Mouse (Mus musculus): ENCODE measurements around the gene Hao1. TPM values are rescaled to one million over a fixed set of nuclear protein-coding genes. Genes with fewer than 3 reads are reported as not detected.

The Hao1 gene
- polyA plus RNA-seq, 1 experiment from 2014 or later = not detected

GRCm38 (mm10) chr2:134456065-134456505 is 98.1 kb downstream of the Hao1 start:
- Histone ChIP-seq H3K9me3 (replicated peaks) (no peaks in the 10 kb centered on the region), H3K36me3 (ENCODE audit: poor library complexity, severe bottlenecking) (no peaks in the 10 kb centered on the region), H3K27ac (no peak overlapping the region), H3K4me2 (peak overlapping the region; percentile 26), H3K4me3 (no peak overlapping the region), H3K9ac (peak overlapping the region; percentile 2; the same call in 1 of the 2 replicates), H3K27me3 (no peaks in the 10 kb centered on the region), H3K4me1 (peaks cover 9% of the 10 kb centered on the region)
- peak; percentile 67; the same call in 1 of the 2 replicates for ATAC-seq
- WGBS = 4% methylated on average over 7 of the region's 7 CpGs

- Histone ChIP-seq H3K9me3 (replicated peaks) (no peaks in the 10 kb centered on the region), H3K4me2 (no peak overlapping the region), H3K4me3 (no peak overlapping the region), H3K4me1 (peaks cover 9% of the 10 kb centered on the region), H3K9ac (no peak overlapping the region), H3K27ac (no peak overlapping the region), H3K27me3 (no peaks in the 10 kb centered on the region), H3K36me3 (ENCODE audit: poor library complexity, severe bottlenecking) (no peaks in the 10 kb centered on the region)
- no peak for ATAC-seq
- 77% methylated on average over 1 of the region's 1 CpGs for WGBS
These were observed 101.4 kb downstream of the Hao1 start for GRCm38 (mm10) chr2:134452748-134453147.

- Histone ChIP-seq H3K27ac (no peak overlapping the region), H3K9me3 (replicated peaks) (no peaks in the 10 kb centered on the region), H3K4me3 (no peak overlapping the region), H3K27me3 (no peaks in the 10 kb centered on the region), H3K36me3 (ENCODE audit: poor library complexity, severe bottlenecking) (no peaks in the 10 kb centered on the region), H3K9ac (no peak overlapping the region), H3K4me2 (no peak overlapping the region), H3K4me1 (peaks cover 5% of the 10 kb centered on the region)
- WGBS = 90% methylated on average over 1 of the region's 1 CpGs
- no peak for ATAC-seq
These were observed 103.2 kb downstream of the Hao1 start for GRCm38 (mm10) chr2:134450976-134451375.

Other genes with a start within 250 kb of the Hao1 start
- 57.8 and 69.1 TPM in 2 replicates for gene Tmx4, start 89.8 kb upstream of the Hao1 start, polyA plus RNA-seq (2015; fragmentation: Nextera tagmentation; extraction: Ambion mirVana)
- 27.3 and 27.6 TPM in 2 replicates for gene Plcb1, start 231.7 kb upstream of the Hao1 start, polyA plus RNA-seq (2015; fragmentation: Nextera tagmentation; extraction: Ambion mirVana)

Measured in forebrain, embryonic 13.5 days (tissue).